Mouse (Mus musculus) cerebral cortex, adult 2 months (tissue): ENCODE results near the gene Krtap4-9.

Source experiments
- WGBS: fragments of 180-500 bp; shearing (Covaris S2); methylation state at CpG from one replicate; pipeline ENCODE4 v1.1.7; 2018; 5-methylcytosine and 5-hydroxymethylcytosine counted together

Gene Krtap4-9

GRCm38 (mm10) chr11:99784900-99785299 is at the start of gene Krtap4-9:
Gene Krtap4-9, plus strand, starts transcription at chr11:99785200.

GRCm38 (mm10) chr11:99743985-99744384 is 41.0 kb upstream of the Krtap4-9 start:
- WGBS = 80% methylated on average over 3 of the region's 3 CpGs

- WGBS = 95% methylated on average over 1 of the region's 1 CpGs
Measured at GRCm38 (mm10) chr11:99758877-99759276, 26.1 kb upstream of the Krtap4-9 start.

GRCm38 (mm10) chr11:99768410-99768809 is 16.6 kb upstream of the Krtap4-9 start:
- WGBS = 78% methylated on average over 2 of the region's 2 CpGs

GRCm38 (mm10) chr11:99772813-99773212 is 12.2 kb upstream of the Krtap4-9 start, which contains the start of gene Gm11595:
Gene Gm11595, minus strand, starts transcription at chr11:99772913.

GRCm38 (mm10) chr11:99778401-99778800 is 6.6 kb upstream of the Krtap4-9 start:
- WGBS = 68% methylated on average over 7 of the region's 7 CpGs

GRCm38 (mm10) chr11:99780604-99781003 is 4.4 kb upstream of the Krtap4-9 start, which contains the start of gene Krtap4-8:
Gene Krtap4-8, minus strand, starts transcription at chr11:99780704.
- 95% methylated on average over 2 of the region's 2 CpGs for WGBS

GRCm38 (mm10) chr11:99793367-99793766 is 8.4 kb downstream of the Krtap4-9 start, which contains the start of gene Gm11596:
Gene Gm11596, minus strand, starts transcription at chr11:99793467.
- 82% methylated on average over 2 of the region's 2 CpGs for WGBS

- WGBS = no CpG with 5 or more reads among the region's 1 CpGs
Measured at GRCm38 (mm10) chr11:99798832-99799231, 13.8 kb downstream of the Krtap4-9 start, which contains the start of gene Gm11569. Gene Gm11569, minus strand, starts transcription at chr11:99798932.

- WGBS = no CpG with 5 or more reads among the region's 1 CpGs
Measured at GRCm38 (mm10) chr11:99804346-99804745, 19.3 kb downstream of the Krtap4-9 start, which contains the start of gene Gm11554. Gene Gm11554, minus strand, starts transcription at chr11:99804446.

GRCm38 (mm10) chr11:99809792-99810191 is 24.8 kb downstream of the Krtap4-9 start, which contains the start of gene Krtap4-13:
Gene Krtap4-13, minus strand, starts transcription at chr11:99809892.

GRCm38 (mm10) chr11:99815566-99815965 is 30.6 kb downstream of the Krtap4-9 start, which contains the start of gene Gm11564:
Gene Gm11564, minus strand, starts transcription at chr11:99815666.
- 81% methylated on average over 2 of the region's 2 CpGs for WGBS
